Mouse (Mus musculus) ES-E14 (cell line): ENCODE measurements at regions not wholly inside any gene's neighbourhood (a gene's known extent, or its start where the extent isn't known, plus 50 kb on each side); places are given as distances from the start of the nearest gene placed in this dataset.

Experiments used
- DNase-seq: peaks from one replicate; pipeline ENCODE4 v3.0.0-alpha.2; 2013; ENCODE audit warnings: low read depth, low spot score
- H3K27ac ChIP-seq: 2 replicates; pipeline ENCODE4 v1.5.1; 2012; ENCODE audit warnings: low read depth, mild to moderate bottlenecking, low read length, moderate library complexity, mixed read lengths; ENCODE audit not compliant: poor library complexity, insufficient read depth, severe bottlenecking
- H3K36me3 ChIP-seq: 2 replicates; pipeline ENCODE4 v1.6.1; 2012; ENCODE audit warnings: mild to moderate bottlenecking, low read length, moderate library complexity, mixed read lengths; ENCODE audit not compliant: control insufficient read depth, poor library complexity, insufficient read depth, severe bottlenecking
- H3K4me1 ChIP-seq, 2 experiments: fragments of 150-350 bp in 1 of 2; sonication (generic) in 1 of 2; 2 replicates each; pipeline ENCODE4 v1.6.1; 2012; ENCODE audit warnings: low read length in 2 of 2, mild to moderate bottlenecking in 1 of 2, mixed read lengths in 1 of 2; ENCODE audit not compliant: control insufficient read depth in 2 of 2, insufficient read depth in 2 of 2, poor library complexity in 1 of 2
- H3K4me3 ChIP-seq, 2 experiments: fragments of 150-350 bp in 1 of 2; sonication (generic) in 1 of 2; 2 replicates each; pipeline ENCODE4 v1.5.1; 2012; ENCODE audit warnings: low read length in 2 of 2, low read depth in 1 of 2, mild to moderate bottlenecking in 1 of 2, mixed read lengths in 1 of 2; ENCODE audit not compliant: insufficient read depth in 1 of 2, poor library complexity in 1 of 2, severe bottlenecking in 1 of 2
- H3K9ac ChIP-seq: 2 replicates; pipeline ENCODE4 v1.6.1; 2012; ENCODE audit warnings: low read depth, mild to moderate bottlenecking, low read length, mixed read lengths; ENCODE audit not compliant: poor library complexity, insufficient read depth, severe bottlenecking
- H3K9me3 ChIP-seq: fragments of 150-350 bp; sonication (generic); 2 replicates; pipeline ENCODE4 v1.6.1; 2012; ENCODE audit warnings: low read depth, mild to moderate bottlenecking, low read length; ENCODE audit not compliant: control insufficient read depth, insufficient read depth
- CHD2 ChIP-seq: IDR thresholded peaks from 2 replicates; pipeline ENCODE4 v1.6.1; 2014; ENCODE audit warnings: mild to moderate bottlenecking, low read depth, low read length, inconsistent platforms
- HCFC1 ChIP-seq: IDR thresholded peaks from 2 replicates; pipeline ENCODE4 v1.6.1; 2012; ENCODE audit warnings: low read length, inconsistent platforms, borderline replicate concordance; ENCODE audit not compliant: insufficient read depth
- MAFK ChIP-seq: IDR thresholded peaks from 2 replicates; pipeline ENCODE4 v1.6.1; 2014; ENCODE audit warnings: mild to moderate bottlenecking, low read depth, low read length, inconsistent platforms; ENCODE audit not compliant: insufficient read depth
- ZC3H11A ChIP-seq: IDR thresholded peaks from 2 replicates; pipeline ENCODE4 v1.6.1; 2012; ENCODE audit warnings: low read depth, mild to moderate bottlenecking, inconsistent platforms, low read length, borderline replicate concordance
- ZNF384 ChIP-seq: IDR thresholded peaks from 2 replicates; pipeline ENCODE4 v1.6.1; 2012; ENCODE audit warnings: low read depth, low read length, inconsistent platforms
- in situ Hi-C, 2 experiments: fragments of 600-800 bp; cut with MboI; formaldehyde crosslinking; loops; one replicate each; pipeline ENCODE4 v1.15.1; 2025; ENCODE audit warnings: low sequenced_read_pairs in 2 of 2, inconsistent platforms in 1 of 2; ENCODE audit not compliant: unreplicated experiment in 2 of 2

DNA sequence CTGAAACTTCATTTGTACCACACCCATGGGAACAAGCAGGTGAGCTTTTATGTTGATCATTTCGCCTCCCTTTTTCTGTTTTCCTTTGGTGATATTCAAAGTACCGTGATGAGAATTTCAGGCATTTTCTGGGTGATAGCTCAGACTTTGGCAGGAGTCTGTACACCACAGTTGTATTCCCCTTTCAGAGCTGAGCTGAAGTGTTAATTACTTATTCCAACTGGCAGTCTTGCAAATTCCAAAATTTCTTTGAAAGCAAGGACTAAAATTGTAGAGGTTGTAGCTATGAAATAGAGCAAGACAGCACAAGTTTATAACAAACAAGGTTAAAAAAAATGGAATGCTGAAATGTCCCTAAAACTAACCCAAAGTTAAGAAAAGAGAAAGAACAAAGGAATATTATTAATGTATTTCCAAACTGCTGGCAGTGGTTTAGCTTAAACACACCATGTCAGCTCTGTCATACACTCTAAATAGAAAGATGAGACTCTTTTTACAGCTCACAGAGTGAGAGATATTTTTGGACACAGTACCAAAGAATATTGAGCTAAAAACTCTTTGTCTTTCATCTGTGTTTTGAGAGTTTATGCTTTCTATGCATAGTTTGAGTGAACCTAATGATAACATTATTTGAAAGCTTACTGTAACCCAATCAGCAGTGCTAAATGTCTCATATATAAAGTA, 147.3 kb downstream of the Slitrk5 start:
- TF ChIP-seq MAFK, result no peak
- no peak for TF ChIP-seq ZNF384
- TF ChIP-seq HCFC1, result no peak
- TF ChIP-seq ZC3H11A, result no peak
- TF ChIP-seq CHD2, result no peak
- Histone ChIP-seq H3K4me1 (no peaks in the 10 kb centered on the region), H3K4me3 (no peak overlapping the region), H3K27ac (no peak overlapping the region), H3K9ac (no peak overlapping the region), H3K36me3 (no peaks in the 10 kb centered on the region), H3K9me3 (no peaks in the 10 kb centered on the region)
- in situ Hi-C loops, result no loop called here
- DNase-seq, result no peak
